Mouse (Mus musculus) cerebellum, adult 2 months (tissue): ENCODE data around the gene Nupr1. TPM values are rescaled to one million over a fixed set of nuclear protein-coding genes. Genes with fewer than 3 reads are reported as not detected.

Experiments
- DNase-seq, 2 experiments: peaks; one replicate each; pipeline ENCODE4 v3.0.0; 2021
- H3K27ac ChIP-seq: fragments of 200-500 bp; 2 replicates; pipeline ENCODE4 v1.5.1; 2012; ENCODE audit warnings: low read length, control low read depth, inconsistent platforms; ENCODE audit not compliant: insufficient read depth
- H3K27me3 ChIP-seq: fragments of 200-500 bp; 2 replicates; pipeline ENCODE4 v1.6.1; 2012; ENCODE audit warnings: inconsistent platforms, mild to moderate bottlenecking, low read length, moderate library complexity; ENCODE audit not compliant: control insufficient read depth, insufficient read depth
- H3K4me1 ChIP-seq: fragments of 200-500 bp; 2 replicates; pipeline ENCODE4 v1.6.1; 2011; ENCODE audit warnings: low read length; ENCODE audit not compliant: control insufficient read depth, insufficient read depth
- H3K4me3 ChIP-seq: fragments of 200-500 bp; replicated peaks from 2 replicates; pipeline ENCODE3; 2011; ENCODE audit warnings: mild to moderate bottlenecking, low read depth, low read length, control low read depth; ENCODE audit not compliant: insufficient read depth
- CTCF ChIP-seq: fragments of 200-500 bp; IDR thresholded peaks from 2 replicates; pipeline ENCODE4 v1.5.1; 2011; ENCODE audit warnings: low read depth, mild to moderate bottlenecking, control low read depth, low read length, moderate library complexity, borderline replicate concordance; ENCODE audit not compliant: insufficient read depth
- POLR2A ChIP-seq: fragments of 200-500 bp; IDR thresholded peaks from 2 replicates; pipeline ENCODE4 v1.6.1; 2011; ENCODE audit warnings: low read length, control low read depth, borderline replicate concordance; ENCODE audit not compliant: insufficient read depth
- WGBS: fragments of 180-500 bp; shearing (Covaris S2); methylation state at CpG from one replicate; pipeline ENCODE4 v1.1.7; 2018; 5-methylcytosine and 5-hydroxymethylcytosine counted together
- polyA plus RNA-seq: library from polyadenylated mRNA; depleted of rRNA; stranded (reverse); fragments of >200 nt; gene quantifications from 2 replicates; pipeline ENCODE4 v1.2.3, GENCODE M21; 2012; rRNA removed

Nupr1 gene
- polyA plus RNA-seq, 1 experiment: 9.3 TPM

DNA sequence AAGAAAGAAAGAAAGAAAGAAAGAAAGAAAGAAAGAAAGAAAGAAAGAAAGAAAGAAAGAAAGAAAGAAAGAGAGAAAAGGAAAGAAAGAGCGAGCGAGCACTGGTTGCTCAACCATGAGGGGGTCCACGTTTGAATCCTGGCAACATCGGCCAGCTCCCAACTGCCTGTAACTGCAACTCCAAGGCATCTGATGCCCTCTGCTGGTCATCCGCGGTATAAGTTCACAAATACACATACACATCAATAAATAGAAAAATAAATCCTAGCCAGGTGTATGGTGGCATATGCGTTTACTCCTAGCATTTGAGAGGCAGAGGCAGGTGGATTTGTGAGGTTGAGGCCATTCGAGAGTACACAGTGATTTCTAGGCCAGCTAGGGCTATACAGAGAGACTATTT, 53.7 kb downstream of the Nupr1 start:
- TF ChIP-seq CTCF: peak; percentile 35; the same call in 1 of the 2 replicates
- no peak for TF ChIP-seq POLR2A
- Histone ChIP-seq H3K27me3 (no peaks in the 10 kb centered on the region), H3K27ac (no peak overlapping the region), H3K4me1 (no peaks in the 10 kb centered on the region), H3K4me3 (no peak overlapping the region)
- DNase-seq: no peak
- 41% methylated on average over 8 of the region's 8 CpGs for WGBS

Other genes with a start within 250 kb of the Nupr1 start
- 6.3 and 6.4 TPM in 2 replicates for gene Nfatc2ip, start 234.1 kb downstream of the Nupr1 start, polyA plus RNA-seq
- gene Cd19, start 216.0 kb downstream of the Nupr1 start, polyA plus RNA-seq: 0.21 and 0.23 TPM in 2 replicates
- 22.2 and 24.0 TPM in 2 replicates for gene Rabep2, start 202.1 kb downstream of the Nupr1 start, polyA plus RNA-seq
- 0.38 and 0.46 TPM in 2 replicates for gene Atp2a1, start 167.8 kb downstream of the Nupr1 start, polyA plus RNA-seq
- 69.0 and 69.5 TPM in 2 replicates for gene Sh2b1, start 155.4 kb downstream of the Nupr1 start, polyA plus RNA-seq
- gene Tufm, start 143.5 kb downstream of the Nupr1 start, polyA plus RNA-seq: 123 and 124 TPM in 2 replicates
- gene Atxn2l, start 127.4 kb downstream of the Nupr1 start, polyA plus RNA-seq: 139 and 154 TPM in 2 replicates
- gene Eif3c, start 64.5 kb downstream of the Nupr1 start, polyA plus RNA-seq: 115 and 116 TPM in 2 replicates
- 0.87 and 0.98 TPM in 2 replicates for gene Apobr, start 45.9 kb downstream of the Nupr1 start, polyA plus RNA-seq
- 38.1 and 44.2 TPM in 2 replicates for gene Cln3, start 45.0 kb downstream of the Nupr1 start, polyA plus RNA-seq
- not detected in 2 replicates for gene Il27, start 35.9 kb downstream of the Nupr1 start, polyA plus RNA-seq
- 45.4 and 45.5 TPM in 2 replicates for gene Sgf29, start 18.4 kb upstream of the Nupr1 start, polyA plus RNA-seq
- 6.4 and 10.6 TPM in 2 replicates for gene Sult1a1, start 45.6 kb upstream of the Nupr1 start, polyA plus RNA-seq
- 51.0 and 61.6 TPM in 2 replicates for gene Bola2, start 64.5 kb upstream of the Nupr1 start, polyA plus RNA-seq
- gene Slx1b, start 64.9 kb upstream of the Nupr1 start, polyA plus RNA-seq: 39.6 and 40.3 TPM in 2 replicates
- 110 and 126 TPM in 2 replicates for gene Coro1a, start 76.9 kb upstream of the Nupr1 start, polyA plus RNA-seq
- 212 and 229 TPM in 2 replicates for gene Mapk3, start 128.7 kb upstream of the Nupr1 start, polyA plus RNA-seq
- 6.0 and 8.0 TPM in 2 replicates for gene Gdpd3, start 135.5 kb upstream of the Nupr1 start, polyA plus RNA-seq
- gene Ypel3, start 146.1 kb upstream of the Nupr1 start, polyA plus RNA-seq: 628 and 636 TPM in 2 replicates
- 2.2 TPM in 2 replicates for gene Tbx6, start 150.6 kb upstream of the Nupr1 start, polyA plus RNA-seq
- gene Ppp4c, start 161.6 kb upstream of the Nupr1 start, polyA plus RNA-seq: 110 and 119 TPM in 2 replicates
- gene Fam57b, start 166.8 kb upstream of the Nupr1 start, polyA plus RNA-seq: 193 and 196 TPM in 2 replicates
- gene 4930451I11Rik, start 200.8 kb upstream of the Nupr1 start, polyA plus RNA-seq: not detected in 2 replicates
- 9.7 and 12.1 TPM in 2 replicates for gene Doc2a, start 216.6 kb upstream of the Nupr1 start, polyA plus RNA-seq
- gene Hirip3, start 231.1 kb upstream of the Nupr1 start, polyA plus RNA-seq: 60.9 and 63.1 TPM in 2 replicates
- gene Ino80e, start 231.5 kb upstream of the Nupr1 start, polyA plus RNA-seq: 67.3 and 67.6 TPM in 2 replicates